Mouse (Mus musculus) adrenal gland, postnatal 4 days (tissue): ENCODE data around the gene Tango6. TPM values are rescaled to one million over a fixed set of nuclear protein-coding genes. Genes with fewer than 3 reads are reported as not detected.
"Not testable (repeated sequence)": the region's sequence is repeated elsewhere in the genome, so short reads cannot be mapped to it uniquely, and the experiment has no call there.

Experiments used
- DNase-seq, 2 experiments: peaks; one replicate each; pipeline ENCODE4 v3.0.0; 2021 to 2022; ENCODE audit warnings: low spot score in 2 of 2, mixed read lengths in 2 of 2
- total RNA-seq, 2 experiments: library from RNA; stranded (reverse); gene quantifications; 2 replicates each; pipeline ENCODE4 v1.2.3; 2021

The Tango6 gene
- total RNA-seq, 2 experiments from 2014 or later: 11.0 to 12.2 TPM

DNA sequence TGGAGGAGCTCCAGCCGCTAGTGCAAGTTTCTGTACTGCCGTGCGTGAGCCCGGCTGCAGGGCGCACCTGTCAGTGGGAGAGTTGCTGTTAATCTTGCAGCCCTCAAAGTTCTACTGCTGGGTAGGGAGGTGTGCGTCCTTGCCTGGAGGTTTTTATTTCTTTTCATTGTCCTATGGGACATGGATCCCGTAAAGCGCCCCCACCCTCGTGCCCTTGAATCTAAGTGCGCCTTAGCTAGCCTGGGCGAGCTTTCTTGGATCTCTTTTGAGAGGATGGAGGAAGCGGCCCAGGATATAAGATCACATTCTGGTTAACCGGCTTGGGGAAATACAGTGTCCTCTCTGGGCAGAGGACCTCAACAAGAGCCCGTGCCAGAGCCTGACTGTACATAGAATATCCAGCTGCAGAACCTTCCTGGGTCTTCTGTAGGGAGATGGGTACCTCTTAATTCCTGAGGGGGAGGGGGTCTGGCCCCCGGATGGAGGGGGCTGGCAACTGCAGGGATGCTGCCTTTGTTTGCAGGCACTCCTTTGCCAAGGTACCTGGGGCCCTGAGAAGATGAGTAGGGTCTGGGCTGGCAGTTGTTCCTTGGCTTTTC lies 188.6 kb downstream of the Tango6 start:
- no peak for DNase-seq

DNA sequence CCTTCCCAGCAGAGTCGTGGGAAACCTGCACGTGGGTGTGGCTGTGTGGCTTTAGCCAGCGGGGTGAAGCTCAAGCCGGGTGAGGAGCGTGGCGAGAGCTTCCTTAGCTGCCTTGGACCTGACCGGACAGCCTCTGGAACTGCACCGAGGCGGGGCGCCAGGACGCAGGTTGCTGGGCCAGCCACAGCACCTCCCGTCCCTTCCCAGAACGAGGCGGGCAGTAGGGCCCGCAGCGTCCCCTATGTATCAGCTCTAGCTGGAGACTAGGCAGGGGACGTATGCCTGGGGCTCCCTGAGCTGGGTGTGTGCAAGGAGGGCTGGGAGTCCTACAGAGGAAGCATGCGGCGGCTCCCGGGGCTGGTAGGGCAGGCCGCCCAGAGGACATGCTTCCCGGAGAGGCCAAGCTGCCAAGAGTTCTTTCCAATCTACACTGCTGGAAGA lies 189.1 kb downstream of the Tango6 start:
- peak in 1 of 2 experiments; percentile 33 for DNase-seq

DNA sequence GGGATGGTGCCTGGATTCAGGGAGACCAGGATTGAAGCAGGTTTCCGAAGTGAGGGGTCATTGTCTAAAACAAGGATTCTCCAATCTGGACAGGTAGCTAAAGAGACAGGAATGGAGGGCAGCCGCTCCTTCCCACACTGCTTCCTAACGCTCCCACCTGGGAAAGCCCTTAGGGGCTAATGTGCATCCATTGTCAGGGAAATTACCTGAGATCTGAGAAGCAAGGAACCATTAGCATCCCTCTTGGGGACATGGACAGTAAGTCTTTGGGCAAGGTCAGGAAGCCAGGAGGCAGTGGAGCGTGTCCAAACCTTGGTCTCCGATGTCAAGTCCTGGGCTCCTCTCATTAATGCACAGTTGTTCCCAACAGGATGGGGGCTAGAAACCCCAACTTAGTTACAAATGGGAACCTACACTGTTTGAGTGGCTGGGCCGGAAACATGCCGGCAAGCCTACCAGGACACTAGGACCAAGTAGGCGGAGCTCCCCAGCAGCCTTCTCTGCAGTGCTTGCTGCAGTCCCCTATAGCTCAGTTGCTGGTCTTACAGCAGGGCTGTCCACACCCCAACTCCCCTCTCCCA lies 189.7 kb downstream of the Tango6 start:
- no peak for DNase-seq

DNA sequence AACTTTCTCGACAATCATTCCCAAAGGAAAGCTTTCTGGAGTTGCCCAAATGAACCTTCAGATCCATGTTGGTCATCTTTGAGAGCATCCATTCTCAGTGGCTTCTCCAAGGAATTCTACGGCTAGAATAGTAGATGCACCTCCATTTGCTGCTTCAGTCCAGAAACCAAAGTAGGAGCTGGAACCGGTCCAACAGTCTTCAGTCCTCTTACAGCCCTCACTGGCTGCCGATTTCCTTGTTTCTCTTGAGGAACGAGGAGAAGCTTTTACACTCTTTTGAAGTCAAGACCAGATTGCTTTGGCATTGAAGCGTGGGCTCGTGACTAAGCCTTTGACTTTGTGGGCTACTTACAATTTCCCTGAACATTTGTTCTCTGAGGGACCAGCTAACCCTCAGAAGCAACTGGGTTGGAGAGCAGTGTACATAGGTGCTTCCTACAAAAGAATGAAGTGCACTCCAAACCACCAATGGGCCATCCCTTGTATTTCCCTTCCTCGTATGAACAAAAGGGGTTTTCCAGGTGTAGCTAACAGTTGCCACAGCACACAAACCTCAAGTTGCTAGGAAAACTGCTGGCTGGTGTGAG lies 197.3 kb downstream of the Tango6 start:
- no peak for DNase-seq

DNA sequence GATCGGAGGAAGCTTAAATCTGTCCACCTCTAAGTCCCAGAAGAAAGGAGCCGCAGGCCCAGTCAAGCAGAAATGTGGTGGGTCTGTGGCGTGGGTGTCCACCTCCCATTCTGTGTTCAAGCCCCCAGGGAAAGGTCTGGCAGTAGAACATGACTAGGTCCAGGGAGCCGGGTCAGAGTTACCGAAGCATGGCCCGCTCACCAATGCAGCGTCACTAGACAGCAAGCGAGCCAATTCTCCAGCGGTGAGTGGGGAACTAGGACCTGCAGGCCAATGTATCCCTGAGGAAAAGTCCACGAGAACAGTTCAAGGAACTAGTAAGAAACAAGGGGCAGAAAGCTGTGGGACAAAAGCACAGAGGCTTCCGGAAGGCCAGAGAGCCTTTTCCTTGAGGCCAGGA lies 201.2 kb downstream of the Tango6 start:
- DNase-seq: not testable (repeated sequence)

DNA sequence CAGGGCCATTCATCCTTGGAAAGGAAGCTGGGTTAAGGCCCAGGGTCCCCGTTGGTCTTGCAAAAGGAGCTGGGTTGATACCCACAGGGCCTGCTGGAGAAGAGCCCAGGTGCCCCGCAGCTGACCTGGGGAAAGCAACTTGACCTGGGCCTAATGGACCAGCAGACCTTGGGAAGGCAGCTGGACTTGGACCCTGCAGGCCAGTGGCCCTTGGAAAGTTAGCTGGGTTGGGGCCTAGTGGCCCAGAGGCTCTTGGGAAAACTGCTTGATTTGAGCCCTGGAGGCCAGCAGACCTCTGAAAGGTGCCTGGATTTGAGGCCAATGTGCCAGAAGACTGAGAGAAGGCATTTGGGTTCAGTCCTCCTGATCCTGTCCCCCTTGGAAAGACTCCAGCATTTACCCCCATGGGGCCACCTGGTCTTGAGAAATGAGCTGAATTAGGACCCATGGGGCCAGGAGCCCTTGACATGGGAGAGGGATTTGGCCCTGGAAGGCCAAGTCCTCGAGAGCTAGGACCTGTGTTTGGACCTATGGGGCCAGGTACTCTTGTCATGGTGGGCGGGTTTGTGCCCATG lies 202.0 kb downstream of the Tango6 start:
- DNase-seq: not testable (repeated sequence)

DNA sequence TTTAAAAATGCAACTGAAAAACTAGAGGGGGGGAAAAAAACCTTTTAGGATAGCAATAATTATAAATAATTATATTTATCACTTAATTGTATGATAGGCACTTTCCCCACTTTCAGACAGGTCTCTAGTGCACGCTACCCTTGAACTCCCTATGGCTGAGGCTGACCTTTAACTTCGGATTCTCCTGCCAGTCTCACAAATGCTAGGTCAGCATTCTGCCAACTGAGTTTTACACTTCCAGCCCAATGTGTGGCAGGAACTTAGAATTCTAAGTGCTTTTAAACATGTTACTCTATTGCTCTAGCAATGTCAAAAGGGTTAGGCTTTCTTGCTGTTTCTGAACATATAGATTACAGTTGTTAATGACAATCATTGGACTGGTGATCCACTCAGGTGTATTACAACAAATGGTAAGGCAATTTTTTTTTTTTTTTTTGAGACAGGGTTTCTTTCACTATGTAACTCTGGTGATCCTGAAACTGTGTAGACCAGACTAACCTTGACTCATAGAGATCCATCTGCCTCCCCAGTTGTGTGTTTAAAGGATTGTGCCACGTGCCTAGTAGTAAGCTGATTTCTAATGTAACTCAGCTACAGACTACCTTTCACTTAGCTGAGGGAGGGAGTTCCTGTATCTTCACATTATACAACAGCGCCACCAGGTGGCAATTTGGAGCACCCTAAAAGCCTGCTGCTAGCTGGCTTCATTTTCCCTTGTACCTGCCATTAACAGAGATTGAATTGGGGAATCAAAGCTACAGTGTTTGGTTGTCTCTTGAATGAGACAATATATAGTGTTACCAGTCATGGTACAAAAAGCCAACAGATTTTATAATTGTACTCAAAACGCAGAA lies 204.7 kb downstream of the Tango6 start:
- DNase-seq: peak in 1 of 2 experiments; percentile 64

DNA sequence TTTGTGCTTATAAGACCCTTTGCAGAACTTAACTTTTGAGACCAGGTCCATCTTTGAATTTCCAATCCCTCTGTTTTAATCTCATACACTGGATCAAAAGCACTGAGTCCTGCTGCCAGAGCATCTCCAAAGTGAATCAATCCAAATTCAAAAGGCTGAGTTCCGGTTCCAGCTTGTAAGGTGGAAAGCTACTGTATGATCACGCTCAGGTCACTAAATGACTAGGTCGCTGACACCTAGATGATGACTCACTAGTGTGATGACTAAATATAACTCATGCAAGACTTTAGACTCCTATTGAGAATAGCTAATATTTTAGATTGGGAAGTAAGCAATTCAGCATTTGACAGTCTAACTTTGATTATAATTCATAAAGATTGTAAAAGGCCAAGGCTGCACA lies 205.9 kb downstream of the Tango6 start:
- DNase-seq: no peak

DNA sequence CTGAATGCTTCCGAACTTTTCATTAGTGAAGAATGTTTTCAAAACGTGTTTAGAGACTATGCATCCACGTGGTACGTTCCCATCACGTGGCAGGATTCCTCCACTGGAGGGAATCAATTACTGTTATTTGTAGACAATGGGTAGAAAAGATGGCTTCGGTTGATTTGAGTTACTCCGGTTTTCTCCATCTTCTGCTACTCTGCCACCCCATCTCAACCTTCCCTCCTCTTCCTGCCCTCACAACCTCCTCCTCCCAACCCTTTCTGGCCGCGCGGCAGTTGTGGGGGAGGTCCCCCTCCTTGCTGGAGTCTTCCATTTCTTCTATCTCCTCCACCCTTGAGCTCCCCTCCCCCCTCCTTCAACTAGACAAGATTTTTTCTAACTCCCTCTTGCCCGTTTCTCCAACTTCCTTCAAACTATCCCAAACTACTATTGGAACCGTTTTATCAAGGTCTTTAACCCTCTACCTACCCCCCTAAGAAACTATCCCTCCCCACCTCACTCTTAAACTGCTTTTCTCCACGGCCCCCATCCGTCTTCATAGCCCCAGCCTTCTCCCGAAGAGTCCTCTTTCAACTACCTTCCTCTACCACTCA lies 209.4 kb downstream of the Tango6 start:
- no peak for DNase-seq

DNA sequence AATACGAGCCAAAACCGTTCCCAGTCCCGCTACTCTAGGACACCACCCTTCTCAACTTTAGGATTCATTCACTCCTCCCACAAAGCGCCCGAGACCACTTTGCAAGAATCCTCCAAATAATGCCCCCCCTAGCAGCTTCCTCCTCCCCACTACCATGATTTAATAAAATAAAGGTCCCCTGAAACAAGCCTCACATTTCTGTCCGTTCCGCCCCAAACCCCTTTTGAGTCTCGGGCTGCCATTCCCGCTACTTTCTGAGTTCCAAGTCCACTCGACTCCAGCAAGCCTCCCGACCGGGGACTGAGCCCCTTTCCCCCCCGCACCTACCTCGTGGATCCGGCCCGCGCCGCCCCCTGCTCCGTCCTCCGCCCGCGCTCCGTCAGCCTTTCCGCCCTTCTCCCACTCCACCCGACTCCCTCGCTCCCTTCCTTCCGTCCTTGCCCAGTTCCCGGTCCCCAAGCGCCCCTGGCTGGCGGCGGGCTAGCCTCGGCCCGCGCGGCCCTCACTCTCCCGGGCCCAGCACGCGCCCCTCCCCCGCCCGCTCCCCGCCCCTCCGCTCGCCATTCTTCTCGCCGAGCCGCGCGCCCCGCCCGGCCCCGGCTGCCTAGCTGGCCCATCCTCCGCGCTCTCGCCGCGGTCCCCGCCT lies 210.1 kb downstream of the Tango6 start:
- DNase-seq: peak in 1 of 2 experiments; percentile 39

DNA sequence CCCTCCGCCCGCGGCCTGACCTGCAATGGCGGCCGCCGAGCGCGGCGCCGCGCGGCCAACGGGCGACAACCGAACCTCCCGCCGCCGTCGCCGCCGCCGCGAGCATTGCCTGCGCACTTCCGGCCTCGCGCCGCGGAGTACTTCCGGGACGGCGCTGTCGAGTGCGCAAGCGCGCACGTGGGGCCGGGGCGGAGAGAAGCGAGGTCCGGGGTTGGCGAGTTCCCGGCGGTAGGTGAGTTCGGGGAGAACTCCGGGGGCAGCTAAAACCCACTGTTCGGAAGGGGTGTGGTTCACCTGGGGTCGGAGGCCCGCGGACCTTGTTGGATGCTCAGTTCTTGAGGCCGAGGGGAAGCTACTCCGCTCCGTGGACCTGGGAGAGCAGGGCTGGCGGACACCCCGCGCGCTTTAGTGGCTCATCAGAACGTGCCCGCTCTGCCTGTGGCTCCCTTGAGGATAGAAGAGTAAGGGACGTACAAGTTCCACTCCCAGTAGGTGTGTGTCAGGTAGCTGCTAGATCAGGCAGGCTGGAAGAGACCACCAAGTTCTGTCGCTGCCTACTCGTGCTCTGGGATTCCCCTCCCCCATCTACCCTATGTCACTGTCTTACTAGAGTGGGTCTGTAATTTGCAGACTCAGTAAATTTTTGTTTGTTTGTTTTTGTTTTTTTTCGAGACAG lies 210.8 kb downstream of the Tango6 start, which contains the start of gene Utp4:
Gene Utp4 (plus strand): TSS at position 156 of the 676 bp plus-strand sequence.
- peak; percentile 74 to 76 for DNase-seq

DNA sequence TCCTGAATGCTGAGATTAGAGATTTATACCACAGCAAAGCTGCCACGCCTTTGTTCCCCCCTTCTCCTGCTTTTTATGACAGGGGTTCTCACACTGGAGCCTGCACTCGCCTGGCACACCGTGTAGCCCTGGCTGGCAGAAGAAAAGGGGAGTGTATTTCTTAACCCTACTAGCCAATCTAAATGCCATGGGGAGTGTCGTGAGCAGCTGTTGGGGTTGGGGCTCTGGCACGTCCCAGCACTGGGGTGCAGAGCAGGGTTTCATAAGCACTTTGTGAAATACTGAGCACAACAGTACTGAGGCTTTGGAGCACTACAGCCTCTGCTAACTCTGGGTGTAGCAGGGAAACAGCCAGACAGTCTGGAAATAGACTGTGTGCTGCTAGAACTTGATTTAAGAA lies 216.6 kb downstream of the Tango6 start:
- DNase-seq: no peak

Other genes starting within 250 kb of the Tango6 start
- not detected for gene 6030452D12Rik, start 182.5 kb upstream of the Tango6 start, total RNA-seq
- gene Cdh3, start 172.2 kb upstream of the Tango6 start, total RNA-seq: 1 to 10 TPM; 2.0 to 5.4 TPM
- gene Gm10073, start 109.6 kb upstream of the Tango6 start, total RNA-seq: 100 to 1,000 TPM; 142 to 154 TPM
- gene Cdh1, start 79.7 kb upstream of the Tango6 start, total RNA-seq: 10 to 100 TPM in 1 of 2 experiments, 1 to 10 TPM in 1; 7.7 to 26.7 TPM
- 1 to 10 TPM; 1.1 to 1.3 TPM for gene Has3, start 187.2 kb downstream of the Tango6 start, total RNA-seq
- gene Utp4, start 210.6 kb downstream of the Tango6 start, total RNA-seq: 10 to 100 TPM; 45.1 to 47.0 TPM